Mouse (Mus musculus): ENCODE data around the gene Edn2.

DNA sequence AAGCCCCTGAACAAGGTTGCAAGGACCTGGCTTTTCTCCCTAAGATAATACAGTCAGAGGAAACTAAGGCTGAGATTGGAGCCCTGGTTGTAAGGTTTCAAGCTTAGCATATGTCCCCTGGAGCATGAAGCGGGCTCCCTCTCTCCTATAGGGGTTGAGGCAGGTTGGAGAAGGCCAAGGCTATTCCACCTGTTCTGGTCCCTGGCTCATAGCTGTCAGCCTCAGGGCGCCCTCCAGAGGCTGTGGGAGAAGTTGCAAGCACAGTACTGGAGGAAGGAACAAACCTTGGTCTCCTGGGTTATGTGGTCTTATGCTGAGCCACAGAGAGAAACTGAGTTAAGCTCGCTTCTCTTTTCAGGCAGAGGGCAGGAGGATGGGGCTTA, 11.9 kb upstream of the Edn2 start:
- TF ChIP-seq EP300 (IDR thresholded peaks at IDR 0.05; ENCODE audit: low read depth), result no peak
- TF ChIP-seq CTCF (IDR thresholded peaks at IDR 0.05; ENCODE audit: low read depth), result peak; percentile 59

Data from liver, embryonic 14.5 days (tissue).